Mouse (Mus musculus): ENCODE measurements around the gene Ddc.

DNA sequence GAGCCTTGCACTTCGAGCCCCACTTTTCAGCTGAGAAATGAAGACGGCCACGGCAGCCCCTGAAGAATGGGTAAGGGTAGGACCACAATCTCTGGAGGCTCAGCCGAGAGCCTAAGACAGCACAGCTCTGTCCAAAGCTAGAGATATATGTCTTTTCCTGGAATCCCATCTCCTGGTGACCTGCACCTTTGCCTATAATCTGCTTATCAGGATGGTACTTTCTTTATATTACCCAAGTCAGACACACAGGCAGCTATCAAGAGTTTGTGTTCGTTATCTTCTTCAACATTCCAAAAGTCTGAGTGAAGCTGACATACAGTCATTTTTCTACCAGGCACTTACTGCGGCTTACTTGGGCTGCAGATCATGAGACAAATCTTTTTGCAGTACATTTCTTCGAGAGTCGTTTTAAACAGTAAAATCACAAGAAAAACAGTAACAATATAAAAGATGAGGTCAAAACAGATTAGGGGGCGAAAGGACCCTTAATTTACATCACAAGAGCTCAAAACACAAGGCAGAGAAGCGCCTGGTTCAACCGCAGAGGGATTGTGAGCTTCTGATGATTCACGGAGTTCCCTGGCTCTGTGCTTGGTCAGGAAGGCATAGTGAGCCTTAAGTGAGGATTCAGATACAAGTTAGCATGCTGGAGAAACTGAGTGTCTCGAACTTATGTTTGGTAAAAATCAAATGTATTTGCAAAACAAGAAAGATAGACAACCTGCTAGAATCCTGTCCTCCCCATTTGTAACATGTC, 16.7 kb downstream of the Ddc start:
- TF ChIP-seq CTCF (IDR thresholded peaks at IDR 0.05) (no peak), POLR2A (IDR thresholded peaks at IDR 0.05; ENCODE audit: insufficient read depth, low read depth, low read length) (no peak), EP300 (IDR thresholded peaks at IDR 0.05; ENCODE audit: insufficient read depth, low read depth, low read length) (no peak)
